Mouse (Mus musculus): ENCODE results near the gene Tnp1. TPM values are rescaled to one million over a fixed set of nuclear protein-coding genes. Genes with fewer than 3 reads are reported as not detected.

The Tnp1 gene
- not detected for total RNA-seq (2022)

DNA sequence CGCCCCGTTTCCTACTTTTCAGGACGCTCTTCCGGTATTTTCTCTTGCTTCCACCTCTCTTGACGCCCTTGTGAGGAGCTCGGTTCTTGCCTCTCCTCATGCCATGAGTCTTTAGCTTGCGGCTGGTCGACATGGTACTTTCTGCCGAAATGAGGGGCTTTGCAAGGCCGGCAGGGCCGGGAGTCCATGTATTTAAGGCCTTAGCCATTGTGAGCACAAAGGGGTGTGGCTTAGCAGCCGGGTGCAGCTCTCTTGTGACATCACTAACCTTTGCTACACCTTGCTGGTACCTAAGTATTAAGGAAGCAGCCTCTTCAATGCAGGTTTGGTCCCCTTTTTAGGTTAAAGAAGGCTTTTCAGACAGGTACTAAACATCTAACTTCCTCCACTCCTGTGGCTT, at the start of gene Tnp1:
Gene Tnp1 (minus strand): TSS at position 179 of the 400 bp plus-strand sequence.
- no peak for DNase-seq (ENCODE audit: low spot score in 2 of 2)

DNA sequence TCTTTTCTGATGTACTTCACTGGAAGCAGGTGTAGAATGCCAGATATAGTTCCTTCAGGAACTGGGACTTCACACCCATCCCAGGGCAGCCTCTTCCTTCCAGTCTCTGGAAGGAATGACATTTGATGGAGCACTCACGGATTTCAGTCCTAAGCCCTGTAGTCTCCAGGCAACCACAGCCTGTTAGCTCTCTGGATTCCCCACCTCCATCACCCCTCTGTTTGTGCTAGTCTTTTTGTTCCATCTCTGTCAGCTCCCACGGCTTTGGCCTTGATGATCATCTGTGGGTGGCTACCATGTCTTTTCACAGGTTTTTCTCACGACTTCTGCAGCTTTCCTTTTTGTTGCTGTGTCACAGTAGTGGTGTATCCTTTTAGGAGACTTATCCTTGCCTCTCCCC, 48.6 kb upstream of the Tnp1 start:
- peak in 1 of 2 experiments; percentile 15 for DNase-seq (ENCODE audit: low spot score in 2 of 2)

DNA sequence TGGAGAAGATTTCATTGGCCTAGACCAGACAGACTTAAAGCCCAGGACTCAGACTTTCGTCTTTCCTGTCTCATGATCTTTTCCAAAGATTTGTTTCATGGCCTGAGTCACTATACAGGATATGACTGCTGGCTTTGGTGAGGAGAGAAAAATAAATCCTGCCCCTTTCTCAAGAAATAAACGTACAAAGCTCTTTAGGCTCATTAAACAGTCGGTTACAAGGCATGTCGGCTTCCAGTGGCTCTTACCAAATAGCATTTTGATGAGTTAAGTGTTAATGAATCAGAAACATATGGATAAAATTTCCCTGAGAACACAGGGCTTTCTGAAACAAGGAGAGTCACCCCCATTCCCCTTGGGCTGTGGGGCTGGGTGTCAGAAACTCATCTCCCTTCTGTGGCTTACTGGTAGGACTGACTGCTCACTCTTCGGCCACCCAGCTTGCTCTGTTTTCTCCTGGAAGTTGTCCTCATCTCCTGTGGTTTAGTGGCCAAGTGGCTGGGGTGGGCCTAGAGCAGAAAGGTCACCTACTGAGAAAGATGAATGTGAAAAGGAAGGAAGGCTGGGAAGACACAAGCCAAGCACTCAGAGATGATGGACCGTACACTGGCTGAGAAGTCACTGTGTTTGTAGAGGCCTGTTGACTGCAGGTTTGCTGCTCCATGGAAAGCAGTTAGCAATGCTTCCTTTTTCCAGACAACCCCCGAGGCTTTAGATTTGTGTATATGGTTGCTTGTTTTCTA, 46.0 kb upstream of the Tnp1 start:
- DNase-seq (ENCODE audit: low spot score in 2 of 2), result no peak

DNA sequence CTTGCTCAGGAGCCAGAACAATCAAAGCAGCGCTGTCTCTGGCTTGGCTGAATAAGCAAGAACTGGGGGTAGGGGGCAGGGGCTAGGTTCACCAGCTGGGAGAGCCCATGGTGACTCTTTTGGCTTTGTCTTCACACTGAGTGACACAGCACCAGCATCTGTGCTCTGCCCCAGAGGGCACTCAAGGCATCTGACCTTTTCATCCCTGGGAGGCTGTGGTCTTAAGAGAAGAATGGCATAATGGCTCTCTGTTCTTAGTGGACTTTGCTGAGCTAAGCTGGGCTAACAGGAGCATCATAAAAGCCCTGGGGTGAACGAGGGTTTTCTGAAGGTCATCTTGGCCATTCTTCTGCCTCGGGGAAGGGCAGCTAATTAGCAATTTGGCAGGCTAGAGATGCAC, 44.6 kb upstream of the Tnp1 start:
- no peak for DNase-seq (ENCODE audit: low spot score in 2 of 2)

DNA sequence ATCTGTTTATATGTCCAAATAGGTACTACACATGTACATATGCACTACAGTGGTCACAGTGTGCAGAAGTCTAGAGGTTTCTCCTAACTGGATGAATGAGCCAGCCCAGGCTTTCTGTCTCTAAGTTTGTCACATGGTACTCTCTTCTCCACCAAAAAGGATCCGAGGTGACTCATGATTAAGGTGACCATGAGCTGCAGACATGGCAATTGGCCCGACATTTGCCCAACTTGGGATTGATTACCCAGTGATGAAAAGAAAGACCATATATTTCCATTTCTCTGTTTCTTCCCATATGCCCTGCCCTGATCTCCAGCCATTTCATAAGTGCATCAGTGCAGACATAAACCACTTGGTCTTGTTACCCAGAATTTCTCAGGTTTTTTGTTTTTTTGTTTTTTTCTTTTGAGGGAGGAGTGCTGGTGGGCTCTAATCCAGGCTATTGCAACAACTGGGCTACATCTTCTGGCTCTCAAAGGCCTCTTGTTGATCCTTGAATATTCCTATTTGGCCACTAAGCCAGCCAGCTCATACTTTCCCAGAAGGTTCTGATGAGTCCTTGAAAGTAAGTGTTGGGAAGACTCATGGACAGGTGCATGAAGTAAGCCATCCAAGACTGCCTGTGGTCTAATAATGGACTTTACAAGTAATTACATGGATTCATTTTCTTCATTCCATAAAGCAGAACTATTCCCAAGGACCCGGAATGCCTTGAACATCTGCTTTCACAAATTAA, 40.7 kb upstream of the Tnp1 start:
- DNase-seq (ENCODE audit: low spot score in 2 of 2), result no peak

DNA sequence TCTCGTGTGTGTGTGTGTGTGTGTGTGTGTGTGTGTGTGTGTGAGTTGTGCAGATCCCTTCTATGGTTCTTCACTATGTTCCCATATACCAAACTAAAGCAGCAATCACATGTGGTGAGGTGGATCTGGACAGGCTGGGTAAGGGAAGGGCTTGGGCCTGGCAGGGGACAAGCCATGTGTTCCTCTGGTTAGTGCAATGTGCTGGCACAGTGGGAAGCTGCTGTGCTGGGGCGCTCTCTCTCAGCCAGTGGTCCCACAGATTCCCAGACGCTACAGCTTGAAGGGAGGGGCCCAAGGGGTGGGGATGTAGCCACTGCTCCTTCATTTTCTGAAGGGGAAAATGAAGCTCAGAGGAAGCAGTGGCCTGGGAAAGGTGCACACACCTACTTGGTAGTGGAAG, 40.1 kb upstream of the Tnp1 start:
- DNase-seq (ENCODE audit: low spot score in 2 of 2), result no peak

DNA sequence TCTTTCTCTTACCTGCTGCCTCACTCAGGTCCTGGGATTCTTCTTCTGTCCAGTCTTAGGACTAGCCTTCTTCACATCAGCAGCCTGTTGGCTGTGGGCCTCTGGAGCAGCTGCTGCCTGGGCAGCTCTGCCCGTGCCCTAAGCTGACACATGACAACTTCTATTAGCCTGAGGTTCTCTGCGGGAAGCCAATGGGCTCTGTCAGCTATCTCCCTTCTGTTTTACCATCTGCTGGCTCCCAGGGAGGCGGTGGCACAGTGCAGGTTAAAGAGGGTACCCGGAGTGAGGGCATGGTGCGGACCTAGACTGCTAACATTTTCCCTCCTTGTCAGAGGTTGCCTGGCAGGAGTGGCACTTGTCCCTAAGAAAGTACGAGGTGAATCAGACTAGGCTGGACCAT, 39.5 kb upstream of the Tnp1 start:
- no peak for DNase-seq (ENCODE audit: low spot score in 2 of 2)

DNA sequence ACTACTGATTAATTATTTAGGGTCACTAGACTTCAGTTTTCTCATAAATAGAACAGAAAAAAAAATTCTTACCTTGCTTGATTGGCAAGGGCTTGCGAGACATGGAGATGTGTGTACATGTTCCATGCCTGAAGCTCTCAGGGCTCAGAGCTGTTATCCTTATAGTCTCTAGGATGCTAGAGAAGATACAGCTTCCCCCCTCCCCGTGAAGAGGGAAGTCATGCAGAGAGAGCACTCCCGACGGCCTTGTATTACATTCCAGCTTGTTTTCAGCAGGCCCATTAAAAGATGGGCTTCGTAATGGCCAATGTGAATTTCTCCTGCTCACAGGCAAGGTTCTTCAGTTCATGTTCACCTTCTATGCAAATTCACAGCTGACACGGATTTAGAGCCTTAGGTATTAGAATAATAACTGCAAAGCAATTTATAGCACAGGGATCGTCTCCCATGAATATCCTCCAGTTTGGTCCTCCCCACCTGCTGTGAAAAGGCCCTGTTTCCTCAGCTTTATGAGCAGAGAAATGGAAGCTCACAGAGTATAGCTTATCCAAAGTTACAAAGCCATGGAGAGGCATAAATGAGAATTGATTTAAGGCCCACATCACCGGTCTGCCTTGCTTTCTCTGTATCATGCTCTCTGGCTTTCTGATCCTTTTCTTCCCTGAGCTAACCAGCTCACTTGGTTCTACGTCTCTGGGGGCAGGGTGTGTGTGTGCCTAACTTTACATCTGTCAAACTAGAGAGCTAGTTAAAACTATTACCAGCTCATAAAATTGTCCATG, 38.0 kb upstream of the Tnp1 start:
- no peak for DNase-seq (ENCODE audit: low spot score in 2 of 2)

DNA sequence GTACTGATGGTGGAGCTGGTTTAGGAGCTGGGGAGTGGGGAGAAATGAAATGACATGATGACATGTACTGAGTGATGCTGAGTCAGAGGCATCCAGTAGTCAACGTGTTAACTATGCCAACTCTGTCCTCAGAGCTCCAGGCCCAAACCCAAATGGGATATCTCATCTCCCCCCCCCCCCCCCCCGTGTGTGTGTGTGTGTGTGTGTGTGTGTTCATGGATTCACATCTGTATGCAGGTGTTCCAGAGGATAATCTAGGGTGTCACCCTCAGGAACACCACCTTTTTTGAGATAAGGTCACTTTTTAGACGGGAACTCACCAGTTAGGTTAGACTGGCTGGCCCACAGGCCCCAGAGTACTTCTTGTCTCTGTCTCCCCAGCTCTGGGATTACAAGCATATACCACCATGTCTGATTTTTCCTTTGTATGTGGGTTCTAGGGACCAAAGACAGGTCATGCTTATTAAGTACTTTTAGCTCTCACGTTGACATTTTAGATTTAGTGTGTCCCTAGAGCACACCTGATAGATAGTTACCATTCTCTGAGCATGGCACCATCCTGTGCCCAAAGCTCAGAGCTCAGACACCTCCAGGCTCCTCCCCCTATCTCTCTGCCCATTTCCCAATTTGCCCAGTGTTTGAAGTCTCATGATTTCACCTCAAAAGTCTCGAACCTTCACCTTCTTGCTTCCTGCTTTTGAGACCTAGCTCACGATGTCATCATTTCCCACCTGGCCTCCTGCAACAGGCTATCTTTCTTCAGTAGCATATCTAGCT, 31.4 kb upstream of the Tnp1 start:
- no peak for DNase-seq (ENCODE audit: low spot score in 2 of 2)

DNA sequence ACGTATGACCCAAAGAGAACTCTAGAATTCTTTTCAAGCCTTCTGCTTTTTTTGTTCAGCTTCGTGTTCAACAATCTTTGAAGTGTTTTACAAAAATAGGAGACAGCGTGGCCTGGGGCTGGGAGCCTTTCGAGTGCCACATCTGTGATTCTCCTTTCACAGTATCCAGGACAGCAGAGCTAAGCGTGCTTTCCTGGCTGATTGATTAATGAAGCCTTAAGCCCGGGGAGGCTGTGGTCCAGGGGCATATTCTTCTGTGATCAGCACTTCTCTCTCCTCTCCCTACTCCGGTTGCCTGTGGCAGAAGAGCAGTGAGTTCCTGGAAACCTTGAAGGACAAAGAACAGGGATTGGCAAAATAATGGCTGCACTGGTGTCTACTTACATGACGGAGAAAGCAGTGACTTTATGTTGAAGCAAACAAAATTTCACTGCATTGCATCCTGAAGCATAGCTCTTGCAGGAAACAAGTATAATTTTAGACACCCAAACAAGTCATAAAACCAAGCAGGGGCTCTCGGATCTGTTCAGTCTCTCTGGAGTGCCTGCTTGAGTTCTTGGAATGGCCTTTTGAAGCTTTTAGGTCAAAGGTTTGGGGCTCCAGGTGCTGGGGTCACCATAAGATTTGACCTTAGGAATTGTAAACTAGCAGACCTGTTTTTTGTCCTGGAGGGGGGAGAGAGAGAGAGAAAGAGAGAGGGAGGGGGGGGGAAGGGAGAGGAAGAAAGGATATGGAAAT, 30.4 kb upstream of the Tnp1 start:
- DNase-seq (ENCODE audit: low spot score in 2 of 2), result no peak

DNA sequence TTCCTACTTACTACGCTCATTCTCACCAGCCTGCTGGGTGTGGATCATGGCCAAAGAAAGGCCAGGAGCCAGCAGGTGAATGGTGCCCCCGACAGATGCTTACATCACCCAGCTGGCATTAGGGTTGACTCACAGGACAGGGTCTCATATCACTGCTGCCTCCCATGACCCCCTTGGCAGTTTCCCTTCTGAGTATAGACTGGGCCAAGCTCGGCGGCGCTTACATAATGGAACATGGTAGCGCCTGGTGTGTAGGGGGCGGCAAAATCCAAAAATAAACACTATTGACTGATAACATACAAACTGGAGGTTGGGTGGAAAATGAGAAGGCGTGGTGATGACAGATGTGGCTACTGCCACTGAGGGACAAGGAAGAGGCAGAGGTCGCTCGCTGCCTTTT, 28.0 kb upstream of the Tnp1 start:
- no peak for DNase-seq (ENCODE audit: low spot score in 2 of 2)

DNA sequence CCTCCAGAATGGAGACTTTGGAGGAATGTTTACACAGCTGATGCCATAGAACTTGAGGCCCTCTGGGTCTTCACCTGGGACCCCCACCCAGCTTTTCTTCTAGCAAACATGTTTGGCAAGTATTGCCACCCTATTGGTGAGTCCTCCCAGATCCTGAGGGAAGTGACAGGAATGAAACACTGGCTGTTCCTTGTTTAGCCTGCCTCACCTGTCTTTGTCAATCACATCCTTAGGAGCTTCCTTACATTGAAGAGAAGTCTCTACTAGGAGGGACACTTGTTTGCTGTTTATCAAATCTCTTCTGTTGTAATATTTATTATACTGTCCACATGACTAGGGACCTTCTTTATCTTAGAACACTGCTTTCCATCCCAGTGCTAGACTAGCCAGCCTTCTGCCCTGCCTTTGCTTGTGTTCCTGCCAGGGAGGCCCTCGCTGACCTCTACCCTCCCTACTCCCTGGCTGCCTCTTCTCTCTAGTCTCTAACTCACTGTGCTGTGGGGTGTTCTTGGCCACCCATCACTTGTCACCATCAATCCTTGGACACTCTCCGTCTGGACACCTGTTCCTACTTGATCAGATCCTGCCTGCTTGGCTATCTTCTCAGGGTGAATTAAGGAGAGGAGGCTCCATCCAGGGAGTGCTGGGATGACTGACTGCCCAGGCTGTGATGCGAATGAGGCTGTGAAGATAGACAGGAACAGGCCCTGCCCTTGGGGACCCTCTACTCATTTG, 25.1 kb upstream of the Tnp1 start:
- no peak for DNase-seq (ENCODE audit: low spot score in 2 of 2)

DNA sequence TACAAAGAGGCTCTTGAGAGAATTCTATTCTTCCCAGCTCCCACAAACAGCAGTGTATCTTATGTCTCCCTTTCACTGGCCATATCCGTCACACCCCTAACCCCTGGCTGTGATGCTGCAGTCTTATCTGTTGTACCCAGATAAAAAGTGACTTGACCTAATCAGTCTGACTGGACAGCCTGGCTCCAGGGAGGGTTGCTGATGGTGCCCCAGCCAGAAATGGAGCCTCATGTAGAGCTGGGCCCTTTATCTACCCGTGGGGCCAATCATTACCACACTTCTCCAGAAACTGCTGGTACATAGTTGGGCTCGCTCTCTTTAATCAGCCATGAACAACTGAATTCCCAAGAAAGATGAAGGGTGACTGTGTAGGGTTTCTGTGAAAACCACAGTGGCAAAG, 22.8 kb upstream of the Tnp1 start:
- no peak for DNase-seq (ENCODE audit: low spot score in 2 of 2)

DNA sequence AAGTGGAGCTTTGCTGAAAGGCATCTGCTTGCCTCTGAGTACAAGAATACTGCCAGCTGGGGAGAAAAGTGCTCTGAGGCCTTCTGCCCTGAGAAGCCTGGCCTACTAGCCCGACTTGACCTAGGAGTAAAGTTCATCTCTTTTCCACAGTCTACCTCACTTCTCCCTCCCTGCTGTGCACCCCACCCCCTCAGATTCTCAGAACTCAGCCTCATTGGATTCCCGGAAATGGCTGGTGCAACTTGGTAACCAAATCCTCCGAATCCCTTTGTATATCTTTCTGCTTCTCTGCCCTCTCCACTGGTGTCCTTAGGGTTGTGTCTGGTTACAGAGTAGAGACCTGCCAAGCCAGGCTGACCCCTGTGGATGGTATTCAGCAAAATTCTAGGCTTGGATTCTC, 20.8 kb upstream of the Tnp1 start:
- DNase-seq (ENCODE audit: low spot score in 2 of 2), result no peak

DNA sequence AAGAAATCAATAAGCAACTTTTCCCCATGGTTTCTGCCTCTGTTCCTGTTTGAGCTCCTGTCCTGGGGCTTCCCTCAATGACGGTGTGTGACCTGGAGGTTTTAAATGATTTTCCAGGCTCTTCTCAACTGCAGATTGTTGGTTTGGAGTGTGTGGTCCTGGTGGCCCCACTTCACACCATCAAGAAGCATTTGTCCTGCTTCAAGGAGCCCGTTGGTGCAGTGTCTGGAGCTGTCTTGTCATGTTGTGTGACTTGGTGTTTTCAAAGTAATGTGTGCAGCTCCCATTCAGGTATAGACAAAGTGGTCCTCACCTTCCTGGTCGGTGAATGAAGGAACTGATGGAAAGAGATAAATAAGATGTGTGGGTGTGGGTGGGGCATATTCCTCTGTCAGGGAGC, 20.0 kb upstream of the Tnp1 start:
- no peak for DNase-seq (ENCODE audit: low spot score in 2 of 2)

DNA sequence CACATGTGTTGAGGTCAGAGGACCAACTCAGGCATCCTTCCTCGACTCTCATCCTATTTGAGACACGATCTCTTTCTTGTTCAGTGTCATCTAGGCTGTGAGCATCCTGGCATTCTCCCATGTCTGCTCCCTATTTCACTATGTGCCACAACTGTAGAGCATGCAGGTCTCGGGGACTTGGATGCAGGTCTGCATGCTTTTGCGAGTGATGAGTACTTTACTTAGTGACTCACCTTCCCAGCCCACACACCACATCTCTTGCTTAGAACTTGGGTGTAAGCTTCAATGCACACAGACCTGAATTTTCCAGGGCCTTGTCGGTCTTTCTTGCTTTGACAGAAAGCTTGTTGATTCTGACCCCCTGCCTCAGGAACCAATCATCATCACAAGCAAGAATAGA, 16.8 kb upstream of the Tnp1 start:
- peak in 1 of 2 experiments; percentile 9 for DNase-seq (ENCODE audit: low spot score in 2 of 2)

DNA sequence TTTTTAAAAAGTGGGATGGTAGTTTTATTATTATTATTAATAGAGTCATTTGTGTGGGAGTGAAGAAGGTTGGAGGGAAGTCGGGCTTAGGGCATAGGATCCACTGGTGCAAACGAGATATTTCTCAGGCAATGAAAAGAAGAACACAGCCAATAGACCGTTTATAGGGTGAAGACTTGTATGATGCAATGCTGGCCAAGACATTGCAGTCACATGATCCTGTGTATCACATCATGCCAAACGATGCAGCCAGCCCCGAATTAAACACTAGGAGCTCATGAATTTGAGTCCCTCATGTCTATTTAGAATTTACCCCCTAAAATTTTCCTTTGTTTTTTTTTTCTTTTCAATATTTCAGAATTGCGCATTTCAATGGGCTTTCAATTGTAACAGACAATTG, 13.0 kb upstream of the Tnp1 start:
- no peak for DNase-seq (ENCODE audit: low spot score in 2 of 2)

DNA sequence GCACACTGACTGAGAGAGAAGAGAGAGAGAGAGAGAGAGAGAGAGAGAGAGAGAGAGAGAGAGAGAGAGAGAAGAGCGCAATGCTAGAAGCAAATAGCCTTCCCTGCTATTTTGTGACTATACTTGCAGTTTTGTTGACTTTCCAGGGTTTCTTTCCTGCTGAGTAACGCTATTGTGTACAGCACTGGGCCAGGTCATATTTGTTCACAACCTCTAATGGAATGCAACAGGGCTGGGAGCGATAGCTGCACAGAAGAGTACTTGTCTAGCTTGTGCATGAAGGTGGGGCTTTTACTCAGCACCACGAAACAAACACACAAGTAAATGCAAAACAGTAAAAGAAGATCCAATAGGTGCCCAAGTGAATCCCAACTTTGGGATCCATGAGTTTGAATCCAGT, 11.7 kb upstream of the Tnp1 start:
- DNase-seq (ENCODE audit: low spot score in 2 of 2), result no peak

DNA sequence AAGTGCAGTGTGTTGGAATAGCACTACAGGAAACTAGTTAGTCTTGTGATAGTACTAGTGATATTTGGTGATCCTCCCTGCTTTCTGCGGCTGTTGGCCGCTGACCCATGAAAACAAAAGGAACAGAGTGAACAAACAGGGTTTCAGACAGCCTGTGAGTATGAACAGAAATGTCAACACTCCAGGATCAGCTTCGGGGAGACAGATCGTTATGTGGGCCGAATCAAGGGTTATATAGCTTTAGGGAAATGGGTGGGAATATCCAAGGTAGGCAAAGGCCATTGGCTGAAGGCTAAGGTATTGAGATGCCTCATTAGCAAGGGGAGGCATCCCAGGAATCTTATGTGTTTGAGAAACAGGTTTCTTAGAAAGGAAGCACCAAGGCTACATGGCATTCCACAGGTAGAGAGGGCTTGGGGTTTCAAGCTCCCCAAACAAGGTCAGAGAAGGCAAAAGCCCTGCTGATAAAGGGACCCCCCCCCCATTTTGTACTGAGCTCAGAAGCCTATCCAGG, 11.1 kb upstream of the Tnp1 start:
- no peak for DNase-seq (ENCODE audit: low spot score in 2 of 2)

DNA sequence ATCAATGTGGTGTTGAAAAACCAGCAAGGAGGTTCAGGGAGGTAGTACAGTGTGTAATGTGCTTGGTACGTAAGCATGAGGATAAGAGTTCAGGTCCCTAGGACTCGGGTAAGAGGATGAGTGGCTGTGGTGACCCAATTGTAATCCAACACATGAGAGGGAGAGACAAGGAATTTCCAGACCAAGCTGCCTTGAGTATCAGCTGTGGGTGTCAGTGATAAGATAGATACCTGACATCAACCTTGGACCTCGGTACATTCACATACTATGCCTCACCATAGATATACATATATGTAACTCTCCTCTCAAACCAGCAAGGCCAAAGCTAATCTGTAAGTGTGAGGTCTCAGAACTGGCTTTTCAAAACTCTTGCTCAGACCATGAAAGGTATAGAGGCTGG, 10.4 kb upstream of the Tnp1 start:
- DNase-seq (ENCODE audit: low spot score in 2 of 2), result no peak
